Mouse (Mus musculus): ENCODE results near the gene Cacna1s. TPM values are rescaled to one million over a fixed set of nuclear protein-coding genes. Genes with fewer than 3 reads are reported as not detected.

Gene Cacna1s
- polyA plus RNA-seq, 1 experiment from 2014 or later, result 0.17 TPM

- Histone ChIP-seq H3K36me3 (replicated peaks) (peaks cover 93% of the 10 kb centered on the region), H3K9ac (no peak overlapping the region), H3K4me2 (no peak overlapping the region), H3K4me1 (peaks cover 7% of the 10 kb centered on the region; the same call in 1 of the 2 replicates), H3K4me3 (replicated peaks) (no peak overlapping the region), H3K27me3 (no peaks in the 10 kb centered on the region), H3K27ac (no peak overlapping the region), H3K9me3 (no peaks in the 10 kb centered on the region)
- no peak for ATAC-seq (ENCODE audit: low FRiP score)
- WGBS, result 78% methylated on average over 8 of the region's 8 CpGs
Observed at GRCm38 (mm10) chr1:136031697-136032096, 20.9 kb upstream of the Cacna1s start.

DNA sequence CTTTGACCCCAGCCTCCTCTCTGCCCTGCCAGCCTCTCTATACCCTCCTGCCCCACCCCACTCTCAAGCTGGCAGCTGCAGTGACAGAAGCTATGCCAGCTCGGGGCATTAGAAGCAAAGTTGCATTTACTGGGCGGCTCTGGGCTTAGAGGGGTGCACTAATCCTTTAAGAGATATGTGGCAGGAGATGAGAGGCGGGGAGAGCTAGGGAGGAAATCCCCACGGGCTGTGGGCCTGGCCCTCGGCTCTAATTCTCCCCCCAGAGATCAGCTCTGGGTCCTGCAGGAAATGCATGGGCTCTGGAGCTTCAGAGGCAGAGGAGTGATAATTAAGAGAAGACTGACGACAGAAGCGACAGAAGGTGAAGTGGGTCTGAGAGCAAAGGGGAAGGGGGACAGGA lies 19.6 kb upstream of the Cacna1s start:
- ATAC-seq (ENCODE audit: low FRiP score), result no peak
- Histone ChIP-seq H3K4me2 (no peak overlapping the region), H3K4me3 (replicated peaks) (no peak overlapping the region), H3K27me3 (no peaks in the 10 kb centered on the region), H3K9ac (no peak overlapping the region), H3K36me3 (replicated peaks) (peaks cover 81% of the 10 kb centered on the region), H3K9me3 (no peaks in the 10 kb centered on the region), H3K27ac (no peak overlapping the region), H3K4me1 (peaks cover 7% of the 10 kb centered on the region; the same call in 1 of the 2 replicates)
- 74% methylated on average over 7 of the region's 7 CpGs for WGBS

- H3K9ac ChIP-seq, result no peak overlapping the region
- peaks cover 11% of the 10 kb centered on the region for H3K4me1 ChIP-seq
- H3K9me3 ChIP-seq, result no peaks in the 10 kb centered on the region
- H3K27me3 ChIP-seq, result peaks cover 20% of the 10 kb centered on the region
- no peak overlapping the region for H3K4me2 ChIP-seq
- no peak for ATAC-seq (ENCODE audit: low FRiP score)
- H3K27ac ChIP-seq, result no peak overlapping the region
- peaks cover 21% of the 10 kb centered on the region for H3K36me3 ChIP-seq (replicated peaks)
- WGBS, result 77% methylated on average over 5 of the region's 5 CpGs
- H3K4me3 ChIP-seq (replicated peaks), result no peak overlapping the region
Observed at GRCm38 (mm10) chr1:136038746-136039538, 13.6 kb upstream of the Cacna1s start.

GRCm38 (mm10) chr1:136040452-136040851 lies 12.1 kb upstream of the Cacna1s start:
- no peak overlapping the region for H3K4me3 ChIP-seq (replicated peaks)
- no peak; the same call in 1 of the 2 replicates for ATAC-seq (ENCODE audit: low FRiP score)
- H3K9me3 ChIP-seq, result no peaks in the 10 kb centered on the region
- H3K27ac ChIP-seq, result no peak overlapping the region
- peaks cover 11% of the 10 kb centered on the region for H3K4me1 ChIP-seq
- peaks cover 20% of the 10 kb centered on the region for H3K27me3 ChIP-seq
- peaks cover 6% of the 10 kb centered on the region for H3K36me3 ChIP-seq (replicated peaks)
- 17% methylated on average over 11 of the region's 11 CpGs for WGBS
- no peak overlapping the region for H3K9ac ChIP-seq
- no peak overlapping the region for H3K4me2 ChIP-seq

GRCm38 (mm10) chr1:136040874-136041273 lies 11.7 kb upstream of the Cacna1s start:
- Histone ChIP-seq H3K9me3 (no peaks in the 10 kb centered on the region), H3K4me2 (no peak overlapping the region), H3K36me3 (replicated peaks) (peaks cover 2% of the 10 kb centered on the region; the same call in 1 of the 2 replicates), H3K4me1 (peaks cover 11% of the 10 kb centered on the region), H3K27me3 (peaks cover 20% of the 10 kb centered on the region), H3K4me3 (replicated peaks) (no peak overlapping the region), H3K9ac (no peak overlapping the region), H3K27ac (no peak overlapping the region)
- 33% methylated on average over 4 of the region's 4 CpGs for WGBS
- ATAC-seq (ENCODE audit: low FRiP score), result no peak

DNA sequence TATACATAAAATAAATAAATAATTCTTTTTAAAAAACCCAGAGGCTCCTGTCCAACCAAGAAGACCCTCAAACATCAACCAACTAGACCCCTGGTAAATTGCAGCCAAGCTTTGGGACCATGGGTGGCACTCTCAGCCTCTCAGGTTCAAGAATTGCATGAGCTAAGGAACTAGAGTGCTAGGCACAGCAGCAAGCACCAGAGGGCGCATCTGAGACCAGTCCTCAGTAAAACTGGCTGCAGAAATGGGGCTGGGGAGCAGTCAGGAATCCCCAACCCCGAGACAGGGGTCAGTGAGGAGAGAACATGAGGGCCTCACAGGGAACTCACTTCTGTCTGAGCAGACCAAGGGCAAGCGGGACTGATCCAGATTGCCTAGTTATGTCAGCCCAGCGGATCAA lies 6.8 kb upstream of the Cacna1s start:
- Histone ChIP-seq H3K27me3 (peaks cover 38% of the 10 kb centered on the region), H3K4me3 (replicated peaks) (no peak overlapping the region), H3K4me1 (peaks cover 7% of the 10 kb centered on the region), H3K27ac (no peak overlapping the region), H3K9ac (no peak overlapping the region), H3K4me2 (no peak overlapping the region), H3K36me3 (replicated peaks) (no peaks in the 10 kb centered on the region), H3K9me3 (no peaks in the 10 kb centered on the region)
- WGBS, result 12% methylated on average over 4 of the region's 4 CpGs
- no peak for ATAC-seq (ENCODE audit: low FRiP score)

DNA sequence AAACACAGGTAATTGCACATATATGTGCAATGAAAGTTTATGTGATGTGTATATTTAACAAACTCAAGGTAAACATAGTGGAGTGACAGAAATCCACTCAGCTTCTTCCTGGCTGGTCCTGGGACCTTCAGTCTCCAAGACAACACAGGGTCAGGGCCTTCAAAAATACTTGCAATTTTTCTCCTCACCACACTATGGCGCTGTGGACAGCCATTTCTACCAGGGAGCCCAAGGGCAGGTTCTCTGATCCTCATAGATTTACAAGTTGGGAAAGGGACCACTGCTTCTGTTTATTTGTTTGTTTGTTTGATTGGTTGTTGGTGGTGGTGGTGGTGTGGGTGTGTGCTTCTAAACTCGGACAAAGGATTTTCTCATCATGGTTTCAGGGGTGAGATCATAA lies 5.1 kb upstream of the Cacna1s start:
- Histone ChIP-seq H3K4me1 (peaks cover 9% of the 10 kb centered on the region), H3K36me3 (replicated peaks) (no peaks in the 10 kb centered on the region), H3K9me3 (no peaks in the 10 kb centered on the region), H3K4me2 (no peak overlapping the region), H3K27me3 (peaks cover 48% of the 10 kb centered on the region), H3K27ac (no peak overlapping the region), H3K9ac (no peak overlapping the region), H3K4me3 (replicated peaks) (no peak overlapping the region)
- WGBS, result 6% methylated on average over 2 of the region's 2 CpGs
- ATAC-seq (ENCODE audit: low FRiP score), result no peak

GRCm38 (mm10) chr1:136047894-136048293 lies 4.7 kb upstream of the Cacna1s start:
- no peak overlapping the region for H3K27ac ChIP-seq
- no peak for ATAC-seq (ENCODE audit: low FRiP score)
- WGBS, result 72% methylated on average over 9 of the region's 9 CpGs
- no peak overlapping the region for H3K9ac ChIP-seq
- no peak overlapping the region for H3K4me3 ChIP-seq (replicated peaks)
- peaks cover 9% of the 10 kb centered on the region for H3K4me1 ChIP-seq
- H3K27me3 ChIP-seq, result peaks cover 53% of the 10 kb centered on the region
- no peaks in the 10 kb centered on the region for H3K36me3 ChIP-seq (replicated peaks)
- no peak overlapping the region for H3K4me2 ChIP-seq
- H3K9me3 ChIP-seq, result no peaks in the 10 kb centered on the region

GRCm38 (mm10) chr1:136050312-136051012 lies 2.1 kb upstream of the Cacna1s start, which contains the start of gene Ascl5:
Ascl5 (plus strand) TSS chr1:136050804.
- Histone ChIP-seq H3K4me3 (replicated peaks) (peak within 1 kb of the TSS; percentile 37), H3K9ac (0 out of 2 replicates have a peak within 1 kb of the TSS, but pooled peaks have one; percentile 36), H3K4me2 (peak within 1 kb of the TSS; percentile 53), H3K4me1 (peaks cover 10% of the 10 kb centered on the region), H3K9me3 (no peaks in the 10 kb centered on the region), H3K27ac (no peak within 1 kb of the TSS), H3K36me3 (replicated peaks) (no peaks in the 10 kb centered on the region), H3K27me3 (peaks cover 66% of the 10 kb centered on the region)
- peak; percentile 45; the same call in 1 of the 2 replicates for ATAC-seq (ENCODE audit: low FRiP score)
- 19% methylated on average over 29 of the region's 29 CpGs for WGBS

GRCm38 (mm10) chr1:136051013-136051315 lies 1.6 kb upstream of the Cacna1s start:
- H3K4me1 ChIP-seq, result peaks cover 15% of the 10 kb centered on the region
- no peaks in the 10 kb centered on the region for H3K36me3 ChIP-seq (replicated peaks)
- H3K4me3 ChIP-seq (replicated peaks), result peak overlapping the region; percentile 37
- H3K9ac ChIP-seq, result 0 out of 2 replicates have a peak overlapping the region, but pooled peaks have one; percentile 36
- under 1% methylated on average over 35 of the region's 36 CpGs for WGBS
- ATAC-seq (ENCODE audit: low FRiP score), result peak; percentile 48; the same call in 1 of the 2 replicates
- H3K27me3 ChIP-seq, result peaks cover 66% of the 10 kb centered on the region
- H3K4me2 ChIP-seq, result peak overlapping the region; percentile 53
- H3K9me3 ChIP-seq, result no peaks in the 10 kb centered on the region
- no peak overlapping the region for H3K27ac ChIP-seq

- Histone ChIP-seq H3K9me3 (no peaks in the 10 kb centered on the region), H3K9ac (0 out of 2 replicates have a peak overlapping the region, but pooled peaks have one; percentile 36), H3K4me2 (peak overlapping the region; percentile 53), H3K36me3 (replicated peaks) (no peaks in the 10 kb centered on the region), H3K27ac (no peak overlapping the region), H3K27me3 (peaks cover 66% of the 10 kb centered on the region), H3K4me3 (replicated peaks) (peak overlapping the region; percentile 37), H3K4me1 (peaks cover 20% of the 10 kb centered on the region)
- 2% methylated on average over 6 of the region's 6 CpGs for WGBS
- peak; percentile 80 for ATAC-seq (ENCODE audit: low FRiP score)
Observed at GRCm38 (mm10) chr1:136051465-136051864, 1.1 kb upstream of the Cacna1s start.

- peaks cover 22% of the 10 kb centered on the region for H3K4me1 ChIP-seq
- H3K4me3 ChIP-seq (replicated peaks), result no peak overlapping the region
- no peaks in the 10 kb centered on the region for H3K9me3 ChIP-seq
- H3K4me2 ChIP-seq, result no peak overlapping the region
- no peak overlapping the region for H3K9ac ChIP-seq
- H3K27me3 ChIP-seq, result peaks cover 37% of the 10 kb centered on the region
- no peaks in the 10 kb centered on the region for H3K36me3 ChIP-seq (replicated peaks)
- no peak overlapping the region for H3K27ac ChIP-seq
- ATAC-seq (ENCODE audit: low FRiP score), result no peak
- WGBS, result 48% methylated on average over 3 of the region's 3 CpGs
Observed at GRCm38 (mm10) chr1:136055771-136056170, 3.2 kb downstream of the Cacna1s start.

Data from forebrain, embryonic 12.5 days (tissue).